Mouse (Mus musculus): ENCODE data around the gene Bbs9.

Gene Bbs9

GRCm38 (mm10) chr9:22532810-22533447 is 57.4 kb downstream of the Bbs9 start:
- peak; percentile 52 for DNase-seq (ENCODE audit: low spot score)

- no peak for DNase-seq (ENCODE audit: low spot score)
Measured at GRCm38 (mm10) chr9:22537767-22538373, 62.4 kb downstream of the Bbs9 start.

GRCm38 (mm10) chr9:22539546-22539945 is 64.0 kb downstream of the Bbs9 start:
- no peak for DNase-seq (ENCODE audit: low spot score)

- DNase-seq (ENCODE audit: low spot score): no peak
Measured at GRCm38 (mm10) chr9:22541130-22541529, 65.6 kb downstream of the Bbs9 start.

GRCm38 (mm10) chr9:22543467-22543866 is 68.0 kb downstream of the Bbs9 start:
- DNase-seq (ENCODE audit: low spot score): no peak

GRCm38 (mm10) chr9:22544349-22545341 is 69.1 kb downstream of the Bbs9 start:
- no peak for DNase-seq (ENCODE audit: low spot score)

- no peak for DNase-seq (ENCODE audit: low spot score)
Measured at GRCm38 (mm10) chr9:22551273-22551672, 75.8 kb downstream of the Bbs9 start.

- DNase-seq (ENCODE audit: low spot score): no peak
Measured at GRCm38 (mm10) chr9:22556076-22556475, 80.6 kb downstream of the Bbs9 start.

- DNase-seq (ENCODE audit: low spot score): peak; percentile 77
Measured at GRCm38 (mm10) chr9:22557467-22557866, 82.0 kb downstream of the Bbs9 start.

- DNase-seq (ENCODE audit: low spot score): no peak
Measured at GRCm38 (mm10) chr9:22563612-22564347, 88.3 kb downstream of the Bbs9 start.

GRCm38 (mm10) chr9:22567726-22568125 is 92.2 kb downstream of the Bbs9 start:
- no peak for DNase-seq (ENCODE audit: low spot score)

- DNase-seq (ENCODE audit: low spot score): no peak
Measured at GRCm38 (mm10) chr9:22576426-22577139, 101.1 kb downstream of the Bbs9 start.

- no peak for DNase-seq (ENCODE audit: low spot score)
Measured at GRCm38 (mm10) chr9:22578266-22578665, 102.8 kb downstream of the Bbs9 start.

- DNase-seq (ENCODE audit: low spot score): no peak
Measured at GRCm38 (mm10) chr9:22584221-22584620, 108.7 kb downstream of the Bbs9 start.

GRCm38 (mm10) chr9:22593032-22593431 is 117.5 kb downstream of the Bbs9 start:
- no peak for DNase-seq (ENCODE audit: low spot score)

- DNase-seq (ENCODE audit: low spot score): peak; percentile 29
Measured at GRCm38 (mm10) chr9:22596650-22597049, 121.1 kb downstream of the Bbs9 start.

- DNase-seq (ENCODE audit: low spot score): no peak
Measured at GRCm38 (mm10) chr9:22613271-22613824, 137.8 kb downstream of the Bbs9 start.

- DNase-seq (ENCODE audit: low spot score): no peak
Measured at GRCm38 (mm10) chr9:22619245-22619644, 143.7 kb downstream of the Bbs9 start.

GRCm38 (mm10) chr9:22624966-22625365 is 149.5 kb downstream of the Bbs9 start:
- DNase-seq (ENCODE audit: low spot score): peak; percentile 63

GRCm38 (mm10) chr9:22626014-22626413 is 150.5 kb downstream of the Bbs9 start:
- no peak for DNase-seq (ENCODE audit: low spot score)

GRCm38 (mm10) chr9:22627912-22628311 is 152.4 kb downstream of the Bbs9 start:
- no peak for DNase-seq (ENCODE audit: low spot score)
